Mouse (Mus musculus) spleen, postnatal 36 days (tissue): ENCODE results near the gene Cab39.
A peak's percentile ranks its signal among the peaks of the same experiment; 100 is the strongest.
"Not testable (repeated sequence)": the region's sequence is repeated elsewhere in the genome, so short reads cannot be mapped to it uniquely, and the experiment has no call there.

Source experiments
- DNase-seq, 2 experiments: peaks; one replicate each; pipeline ENCODE4 v3.0.0; 2022; ENCODE audit warnings: low spot score in 2 of 2, mixed read lengths in 1 of 2

The Cab39 gene

GRCm38 (mm10) chr1:85790565-85790964 lies 2.7 kb upstream of the Cab39 start:
- no peak for DNase-seq

- DNase-seq: no peak
These were observed 1.8 kb upstream of the Cab39 start for GRCm38 (mm10) chr1:85791476-85791875.

GRCm38 (mm10) chr1:85794106-85794771 lies 998 bp downstream of the Cab39 start:
- peak; percentile 41 to 51 for DNase-seq

GRCm38 (mm10) chr1:85795196-85795595 lies 2.0 kb downstream of the Cab39 start:
- no peak for DNase-seq

- DNase-seq: no peak
These were observed 6.5 kb downstream of the Cab39 start for GRCm38 (mm10) chr1:85799776-85800175.

GRCm38 (mm10) chr1:85802517-85802916 lies 9.3 kb downstream of the Cab39 start:
- DNase-seq: no peak

- no peak for DNase-seq
These were observed 11.3 kb downstream of the Cab39 start for GRCm38 (mm10) chr1:85804551-85804950.

- peak in 1 of 2 experiments; percentile 8 for DNase-seq
These were observed 16.0 kb downstream of the Cab39 start for GRCm38 (mm10) chr1:85809256-85809655.

GRCm38 (mm10) chr1:85810343-85810742 lies 17.1 kb downstream of the Cab39 start:
- no peak for DNase-seq

- DNase-seq: no peak
These were observed 17.5 kb downstream of the Cab39 start for GRCm38 (mm10) chr1:85810787-85811186.

- DNase-seq: not testable (repeated sequence)
These were observed 21.0 kb downstream of the Cab39 start for GRCm38 (mm10) chr1:85814213-85814612.

GRCm38 (mm10) chr1:85818121-85818520 lies 24.9 kb downstream of the Cab39 start:
- DNase-seq: no peak

- DNase-seq: no peak
These were observed 26.5 kb downstream of the Cab39 start for GRCm38 (mm10) chr1:85819695-85820094.

- DNase-seq: no peak
These were observed 29.0 kb downstream of the Cab39 start for GRCm38 (mm10) chr1:85822239-85822638.

- no peak for DNase-seq
These were observed 31.7 kb downstream of the Cab39 start for GRCm38 (mm10) chr1:85824905-85825304.

GRCm38 (mm10) chr1:85827166-85827565 lies 33.9 kb downstream of the Cab39 start:
- DNase-seq: no peak

- no peak for DNase-seq
These were observed 35.8 kb downstream of the Cab39 start for GRCm38 (mm10) chr1:85829016-85829415.

GRCm38 (mm10) chr1:85838056-85838455 lies 44.8 kb downstream of the Cab39 start:
- DNase-seq: peak; percentile 69 to 72

GRCm38 (mm10) chr1:85839356-85839755 lies 46.1 kb downstream of the Cab39 start:
- DNase-seq: no peak

- no peak for DNase-seq
These were observed 46.5 kb downstream of the Cab39 start for GRCm38 (mm10) chr1:85839790-85840189.

GRCm38 (mm10) chr1:85840421-85840820 lies 47.2 kb downstream of the Cab39 start:
- DNase-seq: peak; percentile 24 to 55

GRCm38 (mm10) chr1:85842251-85842650 lies 49.0 kb downstream of the Cab39 start:
- DNase-seq: peak in 1 of 2 experiments; percentile 27

- DNase-seq: peak; percentile 65 to 69
These were observed 50.1 kb downstream of the Cab39 start for GRCm38 (mm10) chr1:85843291-85843863.

GRCm38 (mm10) chr1:85844981-85845380 lies 51.7 kb downstream of the Cab39 start:
- DNase-seq: no peak
